Mouse (Mus musculus): ENCODE measurements around the gene Dnaaf5.

The Dnaaf5 gene

DNA sequence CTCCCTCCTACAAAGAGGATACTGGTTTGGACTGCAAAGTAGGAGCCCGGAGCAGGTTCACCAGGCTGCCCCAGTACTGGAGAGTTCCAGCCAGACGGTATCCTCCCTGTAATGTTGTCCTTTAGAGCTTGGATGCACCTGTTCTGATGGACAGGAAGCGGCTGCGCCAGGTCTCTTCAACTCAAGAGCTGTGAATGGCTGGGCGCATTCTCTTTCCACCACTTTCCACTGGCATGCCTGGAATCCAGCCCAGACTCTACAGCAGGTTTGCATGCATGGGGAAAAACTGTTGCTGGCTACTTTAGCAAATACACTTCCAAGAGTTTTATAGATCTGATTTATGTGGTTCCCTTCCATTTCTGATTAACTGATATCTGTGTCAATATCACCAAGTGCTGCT is 8.7 kb upstream of the Dnaaf5 start:
- DNase-seq (ENCODE audit: low spot score in 2 of 2), result no peak

DNA sequence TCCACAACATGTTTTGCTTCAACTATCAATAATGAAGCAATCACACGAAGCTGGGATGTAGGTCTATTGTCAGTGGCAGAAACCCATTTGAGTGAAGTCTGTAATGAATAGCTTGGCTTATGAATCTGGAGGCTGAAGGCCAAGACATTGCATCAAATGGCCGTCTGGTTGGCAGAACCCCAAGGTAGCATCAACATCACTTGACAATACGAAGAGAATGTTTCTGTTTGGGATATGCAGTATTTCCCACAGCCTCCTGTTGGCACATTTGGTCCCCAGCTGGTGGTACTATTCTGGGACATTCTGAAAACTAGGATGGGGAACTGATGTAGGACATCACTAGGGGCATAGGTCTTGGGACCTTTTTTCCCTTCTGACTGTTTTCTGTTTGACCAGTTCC is 6.1 kb upstream of the Dnaaf5 start:
- no peak for DNase-seq (ENCODE audit: low spot score in 2 of 2)

DNA sequence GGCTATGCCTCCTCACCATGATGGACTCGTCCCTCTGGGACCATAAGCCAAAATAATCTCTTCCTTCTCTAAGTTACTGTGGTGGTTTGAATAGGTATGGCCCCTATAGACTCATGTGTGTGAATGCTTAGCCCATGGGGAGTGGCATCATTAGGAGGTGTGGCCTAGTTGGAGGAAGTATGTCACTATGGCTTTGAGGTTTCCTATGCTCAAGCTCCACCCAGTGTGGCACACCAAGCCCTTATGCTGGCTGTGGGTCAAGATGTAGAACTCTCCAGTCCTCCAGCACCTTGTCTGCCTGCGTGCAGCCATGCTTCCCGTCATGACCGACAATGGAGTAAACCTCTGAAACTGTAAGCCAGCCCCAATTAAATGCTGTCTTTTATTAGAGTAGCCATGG is 4.3 kb upstream of the Dnaaf5 start:
- no peak for DNase-seq (ENCODE audit: low spot score in 2 of 2)

DNA sequence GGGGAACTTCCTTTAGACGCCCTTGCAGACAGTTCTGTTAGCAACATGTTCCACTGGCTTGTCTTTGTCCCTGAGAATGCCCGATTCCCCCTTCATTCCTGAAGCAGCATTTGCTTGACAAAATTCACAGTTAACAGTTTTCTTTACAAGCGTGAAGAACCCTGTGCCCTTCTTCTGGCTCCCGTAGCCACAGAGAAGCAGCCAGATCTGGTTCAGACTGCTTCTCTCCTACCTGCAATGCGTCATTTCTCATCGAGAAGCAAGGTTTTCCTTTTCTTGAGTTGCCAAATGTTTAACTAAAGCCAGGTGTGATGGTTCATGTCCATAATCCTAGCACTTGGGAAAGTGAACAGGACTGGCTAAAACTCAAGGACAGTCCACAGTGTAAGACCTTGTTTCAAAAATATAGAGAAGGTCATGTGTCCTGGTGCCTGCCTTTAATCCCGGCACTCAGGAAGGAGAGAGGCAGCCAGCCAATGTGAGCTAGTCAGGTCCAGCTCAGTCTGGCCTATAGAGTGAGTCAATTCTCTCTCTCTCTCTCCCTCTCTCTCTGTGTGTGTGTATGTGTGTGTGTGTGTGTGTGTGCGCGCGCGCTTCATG is 3.4 kb upstream of the Dnaaf5 start:
- DNase-seq (ENCODE audit: low spot score in 2 of 2), result no peak

DNA sequence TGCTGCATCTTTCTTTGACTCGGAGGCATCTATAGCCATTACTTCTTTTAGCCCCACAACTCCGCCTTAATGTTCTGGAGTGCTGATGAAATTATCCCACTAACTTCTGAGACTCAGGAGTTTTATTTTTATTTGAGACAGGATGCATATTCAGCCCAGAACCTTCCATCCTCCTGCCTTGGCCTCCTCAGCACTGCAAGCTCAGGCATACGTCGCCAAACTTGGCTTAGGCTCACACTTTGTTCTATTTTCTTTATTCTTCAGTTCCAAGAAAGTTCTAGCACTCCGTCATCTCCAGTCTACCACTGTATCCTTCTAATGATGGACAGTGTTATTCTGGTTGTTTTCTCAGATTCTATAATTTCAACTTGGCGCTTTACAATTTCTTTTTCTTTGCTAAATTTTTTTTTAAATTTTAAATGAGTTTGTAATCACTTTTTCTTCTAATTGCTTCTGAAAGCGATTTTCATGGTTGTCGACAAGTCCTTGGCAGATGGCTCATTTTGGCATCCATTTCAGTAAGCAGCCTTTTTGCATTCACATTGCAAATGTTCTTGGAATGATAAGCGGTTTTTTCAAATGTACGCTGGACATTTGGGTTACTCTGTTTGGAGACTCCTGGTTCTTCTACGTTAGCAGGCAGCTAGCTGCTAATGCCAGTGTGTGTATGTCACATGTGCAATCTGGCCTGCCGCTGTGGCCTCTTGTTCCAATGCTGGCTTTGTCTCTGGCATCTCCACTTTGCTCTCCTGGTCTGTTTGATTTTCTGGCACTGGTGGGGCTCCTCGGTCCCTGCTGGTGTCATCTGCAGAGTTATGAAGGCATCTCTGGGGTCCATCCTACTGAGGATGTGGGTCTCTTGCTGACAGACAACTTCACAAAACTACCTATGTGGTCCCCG is 2.6 kb upstream of the Dnaaf5 start:
- no peak for DNase-seq (ENCODE audit: low spot score in 2 of 2)

DNA sequence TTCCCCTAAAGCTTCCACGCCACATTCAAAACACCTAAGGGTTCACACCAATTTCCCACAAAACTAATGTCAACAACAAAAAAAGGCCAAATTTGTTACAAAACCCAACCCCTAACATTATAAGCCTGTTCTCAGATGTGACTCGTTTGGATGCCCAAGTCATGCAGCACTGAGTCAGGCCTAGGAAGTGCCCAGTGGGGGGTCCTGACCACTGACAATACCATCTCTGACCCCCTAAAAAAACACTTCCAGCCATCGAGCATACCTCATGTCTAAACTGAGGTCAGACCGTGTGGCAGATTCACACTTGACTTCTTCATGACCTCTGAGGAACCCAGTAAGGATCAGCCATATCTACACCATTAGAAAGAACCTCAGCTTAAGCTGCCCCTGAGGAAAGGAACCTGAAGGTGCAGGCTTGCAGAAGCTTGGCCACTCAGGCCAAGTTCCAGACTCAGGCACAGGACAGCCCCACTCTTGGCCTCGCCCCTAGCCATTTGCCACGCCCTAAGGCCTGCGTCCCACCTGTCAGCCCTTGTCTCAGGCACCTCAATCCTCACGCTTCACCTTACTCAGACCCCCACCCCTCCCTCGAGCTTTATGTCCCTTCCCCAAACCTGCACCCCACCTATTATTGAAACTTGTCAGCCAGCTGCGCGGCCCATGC is 884 bp upstream of the Dnaaf5 start:
- no peak for DNase-seq (ENCODE audit: low spot score in 2 of 2)

DNA sequence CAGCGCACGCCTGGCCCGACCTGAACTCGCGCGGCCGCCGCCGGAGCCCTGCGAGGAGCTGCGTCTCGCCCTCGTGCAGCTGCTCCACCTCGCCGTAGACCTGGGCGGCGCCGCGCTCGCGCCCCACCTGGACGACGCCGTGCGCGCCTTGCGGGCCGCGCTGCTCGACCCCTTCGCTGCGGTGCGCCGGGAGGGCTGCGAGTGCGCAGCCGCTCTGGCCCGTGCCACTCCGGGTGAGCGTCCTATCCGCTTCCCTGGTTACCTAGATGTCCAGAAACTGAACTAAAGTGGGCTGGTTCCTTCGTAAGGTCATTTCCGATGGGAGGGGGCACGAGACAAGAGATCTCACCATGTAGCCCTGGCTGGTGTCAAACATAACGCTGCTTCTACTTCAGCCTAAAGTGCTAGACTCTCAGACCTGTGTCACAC is 594 bp downstream of the Dnaaf5 start:
- peak; percentile 50 to 75 for DNase-seq (ENCODE audit: low spot score in 2 of 2)

DNA sequence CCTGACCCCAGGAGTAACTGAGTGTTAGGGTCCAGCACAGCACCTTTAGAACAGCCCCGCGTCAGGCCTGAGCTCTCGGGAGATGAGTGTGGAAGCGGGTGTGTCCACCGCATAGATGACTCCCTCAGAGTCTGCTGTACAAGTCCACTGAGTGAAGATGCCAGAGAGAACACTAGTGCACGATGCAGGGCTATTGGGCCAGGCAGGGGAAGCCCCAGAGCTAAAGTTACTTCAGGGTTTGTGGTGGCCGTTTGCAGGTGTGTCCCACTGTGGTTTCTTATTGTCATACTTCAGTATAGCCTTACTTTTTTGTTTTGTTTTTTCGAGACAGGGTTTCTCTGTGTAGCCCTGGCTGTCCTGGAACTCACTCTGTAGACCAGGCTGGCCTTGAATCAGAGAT is 10.9 kb downstream of the Dnaaf5 start:
- DNase-seq (ENCODE audit: low spot score in 2 of 2), result no peak

DNA sequence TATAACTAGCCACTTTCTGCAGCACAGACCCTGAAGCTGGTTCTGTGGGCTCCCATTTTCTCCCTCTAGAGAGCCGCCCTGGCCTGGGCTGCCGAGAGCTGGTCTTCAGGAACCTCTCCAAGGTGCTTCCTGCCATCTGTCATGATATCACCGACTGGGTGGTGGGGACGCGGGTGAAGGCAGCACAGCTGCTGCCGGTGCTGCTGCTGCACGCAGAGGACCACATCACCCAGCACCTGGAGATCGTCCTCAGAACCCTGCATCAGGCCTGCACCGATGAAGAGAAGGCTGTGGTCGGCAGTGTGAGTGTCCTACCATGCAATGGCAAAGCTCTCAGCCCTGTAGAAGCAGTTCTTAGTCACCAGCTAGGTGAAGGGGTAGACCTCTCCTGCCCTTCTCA is 11.6 kb downstream of the Dnaaf5 start:
- peak in 1 of 2 experiments; percentile 26 for DNase-seq (ENCODE audit: low spot score in 2 of 2)

DNA sequence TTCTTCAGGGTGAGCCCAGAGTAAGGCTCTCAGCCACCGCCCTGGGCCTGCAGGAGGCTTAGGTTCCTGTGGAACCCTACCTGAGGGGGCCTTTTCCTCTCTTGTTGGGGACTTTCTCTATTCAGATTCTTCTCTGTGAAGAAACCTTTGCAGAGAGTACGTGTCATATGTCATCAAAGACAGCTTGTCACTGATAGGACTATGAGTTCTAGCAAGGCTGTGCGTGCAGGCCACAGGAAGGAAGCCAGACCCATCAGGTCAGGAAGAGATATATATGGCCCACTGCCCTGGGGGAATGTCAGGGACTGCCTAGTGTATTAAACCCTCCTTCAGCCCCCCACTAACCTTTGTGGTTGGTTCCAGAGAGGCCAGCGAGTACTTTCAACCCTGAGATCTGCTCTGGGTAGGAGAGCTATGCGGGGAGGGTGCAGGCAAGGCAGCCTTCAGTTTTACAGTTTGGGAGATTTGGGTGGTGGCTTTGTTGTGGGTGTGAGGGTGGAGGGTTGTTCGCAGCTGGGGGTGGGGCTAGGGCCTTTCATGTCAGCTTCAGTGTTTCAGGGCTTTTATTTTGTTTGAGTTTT is 16.8 kb downstream of the Dnaaf5 start:
- no peak for DNase-seq (ENCODE audit: low spot score in 2 of 2)

DNA sequence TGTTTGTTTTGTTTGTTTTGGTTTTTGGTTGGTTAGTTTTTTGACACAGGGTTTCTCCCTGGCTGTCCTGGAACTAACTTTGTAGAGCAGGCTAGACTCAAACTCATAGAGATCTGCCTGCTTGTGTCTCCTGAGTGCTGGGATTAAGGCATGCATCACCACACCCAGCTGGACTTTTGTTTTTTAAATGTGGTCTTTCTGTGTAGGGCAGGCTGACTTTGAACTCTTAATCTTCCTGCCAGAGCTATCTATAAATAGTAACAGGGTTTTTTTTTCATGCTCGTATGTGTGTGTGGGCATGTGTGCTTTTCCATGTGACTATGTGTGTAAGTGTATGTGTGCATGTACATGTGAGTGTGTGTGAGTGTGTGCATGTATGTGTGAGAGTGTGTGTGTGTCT is 17.5 kb downstream of the Dnaaf5 start:
- no peak for DNase-seq (ENCODE audit: low spot score in 2 of 2)

DNA sequence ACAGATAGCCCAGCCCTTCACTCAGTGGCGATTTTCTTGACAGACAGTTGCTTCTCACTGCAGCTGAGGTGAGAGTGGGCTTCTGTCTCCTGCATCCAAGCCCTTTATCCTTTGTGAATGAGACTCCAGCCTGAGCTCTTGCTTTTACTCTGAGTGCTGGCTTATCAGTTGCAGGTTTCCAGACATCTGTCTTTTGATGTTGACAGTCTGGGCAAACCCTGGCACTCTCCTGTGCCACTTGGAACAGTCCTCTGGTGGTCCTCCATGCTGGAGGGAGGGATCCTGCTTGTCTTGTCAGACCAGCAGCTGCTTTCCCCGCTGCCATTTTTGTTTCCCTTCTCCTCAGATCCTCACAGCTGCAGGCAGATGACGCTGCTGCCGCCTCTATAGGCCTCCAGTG is 21.9 kb downstream of the Dnaaf5 start:
- no peak for DNase-seq (ENCODE audit: low spot score in 2 of 2)

DNA sequence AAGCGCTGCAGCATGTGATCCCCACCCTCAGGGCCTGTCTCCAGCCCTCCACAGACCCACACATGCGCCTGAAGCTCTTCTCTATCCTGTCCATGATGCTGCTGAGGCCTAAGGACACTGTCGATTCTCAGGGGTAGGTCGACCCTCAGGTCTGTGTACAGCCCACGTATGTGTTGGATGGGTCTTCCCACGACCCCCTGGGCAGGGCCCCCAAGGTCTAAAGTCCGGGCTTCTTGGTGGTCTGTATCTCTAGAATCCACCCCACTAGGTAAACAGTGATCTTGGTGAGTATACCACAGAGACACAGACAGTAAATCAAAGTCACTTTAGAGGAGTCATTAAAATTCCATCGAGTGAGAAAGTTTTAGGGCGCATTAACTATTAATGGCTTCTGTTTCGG is 24.1 kb downstream of the Dnaaf5 start:
- no peak for DNase-seq (ENCODE audit: low spot score in 2 of 2)

DNA sequence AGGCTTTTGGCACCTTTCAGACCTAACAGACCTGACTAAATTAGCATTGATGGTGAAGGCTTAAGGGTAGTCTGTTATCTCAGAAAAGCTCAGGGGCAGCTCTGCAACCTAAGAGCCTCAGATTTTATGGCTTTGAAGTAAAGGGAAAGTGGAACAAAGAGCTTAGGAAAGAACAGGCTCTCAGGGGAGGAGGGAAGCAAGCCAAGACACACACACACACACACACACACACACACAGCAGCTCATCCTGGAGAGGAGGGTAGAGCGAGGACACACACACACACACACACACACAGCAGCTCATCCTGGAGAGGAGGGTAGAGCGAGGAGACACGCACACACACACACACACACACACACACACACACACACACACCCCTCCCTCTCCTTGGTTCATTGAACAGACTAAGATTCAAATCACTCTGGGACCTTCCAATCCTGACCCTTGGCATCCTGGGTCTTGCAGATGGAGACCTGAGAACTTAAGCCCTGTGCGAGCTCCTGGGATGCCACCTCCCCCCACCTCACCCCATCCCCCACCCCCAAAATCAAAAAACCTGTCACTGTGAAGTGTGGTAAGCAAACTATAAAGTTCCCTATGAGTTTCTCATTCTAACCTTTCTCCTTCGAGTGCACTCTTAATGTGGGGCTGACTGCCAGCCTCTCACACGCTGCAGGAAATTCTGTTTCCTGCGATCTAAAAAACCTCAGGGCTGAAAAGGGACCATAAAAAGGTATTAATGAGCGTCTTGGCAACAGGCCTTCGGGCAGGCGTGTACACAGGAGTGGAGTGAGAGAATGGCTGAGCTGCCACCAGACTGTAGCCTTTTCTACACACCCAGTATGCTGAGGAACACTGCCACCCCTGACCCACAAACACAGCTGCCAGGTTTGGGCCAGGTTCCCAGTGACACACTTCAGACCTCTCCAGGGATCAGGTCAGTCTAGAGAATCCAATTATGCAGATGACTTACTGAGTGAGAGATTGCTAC is 24.8 kb downstream of the Dnaaf5 start:
- no peak for DNase-seq (ENCODE audit: low spot score in 2 of 2)

DNA sequence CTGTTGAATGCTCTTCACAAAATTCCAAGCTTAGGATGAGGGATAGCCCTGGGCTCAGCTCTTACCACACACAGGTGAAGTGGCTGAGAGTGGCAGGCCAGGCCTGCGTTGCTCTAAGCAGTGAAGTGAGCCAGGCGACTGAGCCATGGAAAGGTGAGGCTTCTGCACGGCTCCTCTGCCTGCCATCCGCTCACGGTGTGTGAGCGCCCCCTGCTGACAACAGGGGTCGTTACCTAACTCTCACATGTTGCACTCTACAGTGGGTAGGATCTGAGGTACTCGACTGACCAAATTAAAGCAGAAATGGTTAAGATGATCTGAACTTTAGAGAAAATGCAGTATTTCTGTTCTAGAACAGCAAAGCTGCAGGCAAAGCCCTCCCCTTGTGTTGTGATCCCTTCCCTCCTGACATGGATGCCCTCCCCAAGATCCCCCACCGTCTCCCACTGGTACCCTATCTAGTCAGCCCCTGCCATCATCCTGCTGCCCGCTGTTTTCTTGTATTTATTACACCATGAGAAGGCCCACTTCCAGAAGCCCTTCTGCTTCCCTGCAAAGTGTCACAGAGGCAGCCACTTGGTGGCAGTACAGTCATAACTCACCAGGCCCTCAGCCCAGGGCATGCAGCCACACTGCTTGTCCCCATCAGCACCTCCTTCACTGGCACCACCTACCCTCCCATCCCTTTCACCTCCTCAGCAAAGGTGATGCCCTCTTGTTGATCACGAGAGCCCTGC is 29.0 kb downstream of the Dnaaf5 start:
- DNase-seq (ENCODE audit: low spot score in 2 of 2), result peak; percentile 78 to 93

DNA sequence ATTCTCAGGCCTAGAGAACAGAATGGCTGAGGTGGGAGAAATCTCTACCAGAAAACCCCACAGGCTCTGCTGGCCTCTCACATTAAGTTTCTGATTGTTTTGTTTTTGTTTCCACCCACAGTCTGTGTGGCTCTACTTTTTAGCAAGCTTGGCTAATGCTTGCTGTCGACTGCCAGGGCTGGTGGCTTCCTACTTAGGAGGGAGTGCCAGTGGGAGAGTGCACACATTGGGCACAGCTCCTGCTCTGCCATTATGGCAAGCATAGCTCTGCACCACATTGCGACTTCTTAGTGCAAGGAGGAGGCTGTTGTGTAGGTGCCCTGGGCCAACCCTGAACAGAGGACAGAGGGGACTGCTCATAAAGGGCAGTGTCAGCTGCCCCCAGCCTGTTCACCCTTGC is 33.1 kb downstream of the Dnaaf5 start:
- DNase-seq (ENCODE audit: low spot score in 2 of 2), result no peak

DNA sequence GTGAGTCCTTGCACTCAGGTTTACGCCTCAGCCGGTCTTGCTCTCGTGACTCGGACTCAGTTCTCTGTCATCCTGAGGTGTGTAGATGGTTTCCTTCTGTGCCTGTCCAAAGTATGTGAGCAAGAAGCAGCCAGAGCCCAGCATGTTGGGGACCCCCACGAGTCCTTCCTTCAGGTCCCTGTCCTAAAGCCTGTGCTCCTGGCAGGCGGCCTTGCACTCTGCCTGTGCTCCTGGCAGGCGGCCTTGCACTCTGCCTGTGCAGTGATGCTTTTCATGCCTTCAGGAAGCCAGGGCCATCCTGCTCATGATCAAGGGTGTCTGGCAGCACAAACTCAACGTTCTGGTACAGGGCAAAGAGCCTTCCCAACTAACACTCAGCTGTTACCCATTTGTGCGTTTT is 33.6 kb downstream of the Dnaaf5 start:
- DNase-seq (ENCODE audit: low spot score in 2 of 2), result no peak

DNA sequence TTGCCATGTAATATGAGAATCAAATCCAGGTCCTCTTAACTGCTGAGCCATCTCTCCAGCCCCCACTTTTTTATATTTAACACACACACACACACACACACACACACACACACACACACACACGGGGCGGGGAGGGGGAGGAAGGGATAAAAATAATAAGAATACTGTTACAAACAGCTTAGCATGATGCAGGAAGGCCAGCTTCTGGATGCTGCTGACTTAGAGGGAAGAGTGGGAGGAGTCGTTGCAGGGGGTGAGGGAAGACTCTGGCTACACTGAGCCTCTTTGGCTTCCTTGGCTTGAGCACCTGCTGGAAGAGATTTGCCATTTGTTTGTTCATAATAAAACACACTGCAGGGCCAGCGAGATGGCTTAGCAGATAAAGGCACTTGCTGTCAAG is 34.9 kb downstream of the Dnaaf5 start:
- DNase-seq (ENCODE audit: low spot score in 2 of 2), result no peak

DNA sequence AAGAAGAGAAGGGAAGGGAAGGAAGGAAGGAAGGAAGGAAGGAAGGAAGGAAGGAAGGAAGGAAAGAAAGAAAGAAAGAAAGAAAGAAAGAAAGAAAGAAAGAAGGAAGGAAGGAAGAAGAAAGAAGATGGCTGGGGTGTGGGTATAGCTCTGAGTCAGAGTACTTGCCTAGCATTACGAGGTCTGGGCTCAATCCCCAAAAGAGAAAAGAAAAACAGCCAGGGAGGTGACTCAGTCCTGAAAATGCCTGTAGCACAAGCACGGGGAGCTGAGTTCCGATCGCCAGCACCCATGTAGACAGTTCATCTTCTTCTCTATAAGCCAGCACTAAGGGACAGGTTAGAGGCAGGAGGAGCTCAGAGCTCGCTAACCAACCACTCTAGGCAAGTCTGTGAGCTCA is 39.7 kb downstream of the Dnaaf5 start:
- no peak for DNase-seq (ENCODE audit: low spot score in 2 of 2)

DNA sequence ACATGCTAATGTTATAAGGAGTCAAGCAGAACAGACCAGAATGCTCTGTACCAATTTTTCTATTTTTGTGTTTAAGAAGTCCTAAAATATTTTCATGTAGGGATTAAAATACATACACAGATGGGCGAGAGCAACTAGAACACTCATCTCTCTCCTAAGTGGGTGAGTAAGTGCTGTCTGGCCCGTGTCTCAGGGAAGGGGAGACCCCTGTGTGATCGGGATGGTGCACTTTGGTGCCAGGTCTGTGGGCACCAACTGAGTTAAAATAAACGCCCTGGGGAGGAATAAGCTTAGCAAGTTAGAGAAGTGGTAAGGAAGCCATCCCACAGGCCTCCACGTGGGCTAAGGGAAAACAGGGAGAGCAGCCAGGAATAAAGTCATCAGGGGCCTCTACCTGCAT is 40.9 kb downstream of the Dnaaf5 start:
- DNase-seq (ENCODE audit: low spot score in 2 of 2), result no peak

DNA sequence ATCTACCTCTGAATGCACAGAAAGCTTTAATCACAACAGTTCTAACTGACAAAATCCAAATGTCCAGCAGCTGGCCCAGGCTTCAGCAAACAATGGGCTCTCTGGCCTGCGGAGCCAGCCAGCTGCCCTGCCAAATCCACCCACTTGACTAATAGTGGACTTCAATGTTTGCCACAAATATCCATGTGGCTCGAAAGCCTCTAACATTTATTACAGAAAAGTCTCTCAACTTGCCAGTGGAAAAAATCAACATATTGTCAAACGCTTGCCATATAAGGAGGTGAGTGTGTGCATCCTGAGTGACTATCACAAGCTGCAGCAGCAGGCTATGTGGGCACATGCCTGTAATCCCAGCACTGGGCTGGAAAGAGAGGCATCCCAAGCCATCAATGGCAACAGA is 48.8 kb downstream of the Dnaaf5 start:
- no peak for DNase-seq (ENCODE audit: low spot score in 2 of 2)

All from spleen, postnatal 4 days (tissue).